Mouse (Mus musculus): Measurements from ENCODE around the gene Elmo1. TPM values are rescaled to one million over a fixed set of nuclear protein-coding genes. Genes with fewer than 3 reads are reported as not detected.

Gene Elmo1
- polyA plus RNA-seq, 1 experiment from 2014 or later = 43.2 TPM

GRCm38 (mm10) chr13:20217453-20218090 is 127.2 kb downstream of the Elmo1 start:
- no peak for ATAC-seq
- H3K27ac ChIP-seq (ENCODE audit: low read length) = no peak overlapping the region
- no peak overlapping the region for H3K4me2 ChIP-seq (ENCODE audit: low read length)
- no peak overlapping the region for H3K9ac ChIP-seq (ENCODE audit: low read depth, low read length)
- no peaks in the 10 kb centered on the region for H3K4me1 ChIP-seq (ENCODE audit: control insufficient read depth, insufficient read depth, low read length)
- no peak overlapping the region for H3K4me3 ChIP-seq (ENCODE audit: low read depth, low read length)
- H3K9me3 ChIP-seq (replicated peaks; ENCODE audit: control insufficient read depth, low read length, poor library complexity, severe bottlenecking) = no peaks in the 10 kb centered on the region
- no peaks in the 10 kb centered on the region for H3K27me3 ChIP-seq (ENCODE audit: control insufficient read depth, insufficient read depth, low read depth, low read length)
- no peaks in the 10 kb centered on the region for H3K36me3 ChIP-seq (ENCODE audit: control insufficient read depth, insufficient read depth, low read length)
- WGBS = 74% methylated on average over 4 of the region's 4 CpGs

- WGBS = 72% methylated on average over 4 of the region's 4 CpGs
- no peak overlapping the region for H3K4me3 ChIP-seq (ENCODE audit: low read depth, low read length)
- no peaks in the 10 kb centered on the region for H3K4me1 ChIP-seq (ENCODE audit: control insufficient read depth, insufficient read depth, low read length)
- ATAC-seq = no peak
- no peaks in the 10 kb centered on the region for H3K27me3 ChIP-seq (ENCODE audit: control insufficient read depth, insufficient read depth, low read depth, low read length)
- no peak overlapping the region for H3K27ac ChIP-seq (ENCODE audit: low read length)
- no peaks in the 10 kb centered on the region for H3K9me3 ChIP-seq (replicated peaks; ENCODE audit: control insufficient read depth, low read length, poor library complexity, severe bottlenecking)
- no peak overlapping the region for H3K4me2 ChIP-seq (ENCODE audit: low read length)
- no peak overlapping the region for H3K9ac ChIP-seq (ENCODE audit: low read depth, low read length)
- no peaks in the 10 kb centered on the region for H3K36me3 ChIP-seq (ENCODE audit: control insufficient read depth, insufficient read depth, low read length)
These were observed 127.7 kb downstream of the Elmo1 start for GRCm38 (mm10) chr13:20218126-20218525.

GRCm38 (mm10) chr13:20220414-20220813 is 130.0 kb downstream of the Elmo1 start:
- Histone ChIP-seq H3K4me3 (ENCODE audit: low read depth, low read length) (no peak overlapping the region), H3K4me2 (ENCODE audit: low read length) (no peak overlapping the region), H3K27ac (ENCODE audit: low read length) (no peak overlapping the region), H3K9ac (ENCODE audit: low read depth, low read length) (no peak overlapping the region), H3K9me3 (replicated peaks; ENCODE audit: control insufficient read depth, low read length, poor library complexity, severe bottlenecking) (no peaks in the 10 kb centered on the region), H3K27me3 (ENCODE audit: control insufficient read depth, insufficient read depth, low read depth, low read length) (no peaks in the 10 kb centered on the region), H3K4me1 (ENCODE audit: control insufficient read depth, insufficient read depth, low read length) (no peaks in the 10 kb centered on the region), H3K36me3 (ENCODE audit: control insufficient read depth, insufficient read depth, low read length) (no peaks in the 10 kb centered on the region)
- no peak for ATAC-seq

GRCm38 (mm10) chr13:20227923-20228705 is 137.7 kb downstream of the Elmo1 start:
- no peak overlapping the region for H3K4me2 ChIP-seq (ENCODE audit: low read length)
- no peaks in the 10 kb centered on the region for H3K4me1 ChIP-seq (ENCODE audit: control insufficient read depth, insufficient read depth, low read length)
- WGBS = 51% methylated on average over 11 of the region's 11 CpGs
- H3K4me3 ChIP-seq (ENCODE audit: low read depth, low read length) = no peak overlapping the region
- no peak overlapping the region for H3K9ac ChIP-seq (ENCODE audit: low read depth, low read length)
- no peaks in the 10 kb centered on the region for H3K9me3 ChIP-seq (replicated peaks; ENCODE audit: control insufficient read depth, low read length, poor library complexity, severe bottlenecking)
- no peaks in the 10 kb centered on the region for H3K36me3 ChIP-seq (ENCODE audit: control insufficient read depth, insufficient read depth, low read length)
- H3K27me3 ChIP-seq (ENCODE audit: control insufficient read depth, insufficient read depth, low read depth, low read length) = no peaks in the 10 kb centered on the region
- ATAC-seq = peak; percentile 62; the same call in 1 of the 2 replicates
- no peak overlapping the region for H3K27ac ChIP-seq (ENCODE audit: low read length)

GRCm38 (mm10) chr13:20231837-20232728 is 141.7 kb downstream of the Elmo1 start:
- H3K27me3 ChIP-seq (ENCODE audit: control insufficient read depth, insufficient read depth, low read depth, low read length) = no peaks in the 10 kb centered on the region
- no peaks in the 10 kb centered on the region for H3K4me1 ChIP-seq (ENCODE audit: control insufficient read depth, insufficient read depth, low read length)
- H3K27ac ChIP-seq (ENCODE audit: low read length) = no peak overlapping the region
- ATAC-seq = no peak
- H3K4me3 ChIP-seq (ENCODE audit: low read depth, low read length) = no peak overlapping the region
- H3K9ac ChIP-seq (ENCODE audit: low read depth, low read length) = no peak overlapping the region
- no peaks in the 10 kb centered on the region for H3K36me3 ChIP-seq (ENCODE audit: control insufficient read depth, insufficient read depth, low read length)
- WGBS = 59% methylated on average over 11 of the region's 11 CpGs
- H3K9me3 ChIP-seq (replicated peaks; ENCODE audit: control insufficient read depth, low read length, poor library complexity, severe bottlenecking) = no peaks in the 10 kb centered on the region
- no peak overlapping the region for H3K4me2 ChIP-seq (ENCODE audit: low read length)

GRCm38 (mm10) chr13:20233707-20234106 is 143.3 kb downstream of the Elmo1 start:
- H3K4me1 ChIP-seq (ENCODE audit: control insufficient read depth, insufficient read depth, low read length) = no peaks in the 10 kb centered on the region
- H3K4me2 ChIP-seq (ENCODE audit: low read length) = no peak overlapping the region
- no peak overlapping the region for H3K27ac ChIP-seq (ENCODE audit: low read length)
- no peaks in the 10 kb centered on the region for H3K36me3 ChIP-seq (ENCODE audit: control insufficient read depth, insufficient read depth, low read length)
- no peaks in the 10 kb centered on the region for H3K9me3 ChIP-seq (replicated peaks; ENCODE audit: control insufficient read depth, low read length, poor library complexity, severe bottlenecking)
- H3K27me3 ChIP-seq (ENCODE audit: control insufficient read depth, insufficient read depth, low read depth, low read length) = no peaks in the 10 kb centered on the region
- ATAC-seq = no peak
- WGBS = 90% methylated on average over 7 of the region's 7 CpGs
- H3K4me3 ChIP-seq (ENCODE audit: low read depth, low read length) = no peak overlapping the region
- H3K9ac ChIP-seq (ENCODE audit: low read depth, low read length) = no peak overlapping the region

GRCm38 (mm10) chr13:20237615-20238014 is 147.2 kb downstream of the Elmo1 start:
- no peak overlapping the region for H3K9ac ChIP-seq (ENCODE audit: low read depth, low read length)
- WGBS = 79% methylated on average over 5 of the region's 5 CpGs
- H3K27me3 ChIP-seq (ENCODE audit: control insufficient read depth, insufficient read depth, low read depth, low read length) = no peaks in the 10 kb centered on the region
- H3K9me3 ChIP-seq (replicated peaks; ENCODE audit: control insufficient read depth, low read length, poor library complexity, severe bottlenecking) = no peaks in the 10 kb centered on the region
- no peak overlapping the region for H3K27ac ChIP-seq (ENCODE audit: low read length)
- H3K4me3 ChIP-seq (ENCODE audit: low read depth, low read length) = no peak overlapping the region
- no peaks in the 10 kb centered on the region for H3K4me1 ChIP-seq (ENCODE audit: control insufficient read depth, insufficient read depth, low read length)
- H3K36me3 ChIP-seq (ENCODE audit: control insufficient read depth, insufficient read depth, low read length) = no peaks in the 10 kb centered on the region
- no peak overlapping the region for H3K4me2 ChIP-seq (ENCODE audit: low read length)
- no peak for ATAC-seq

GRCm38 (mm10) chr13:20238146-20238545 is 147.8 kb downstream of the Elmo1 start:
- no peak overlapping the region for H3K4me2 ChIP-seq (ENCODE audit: low read length)
- no peaks in the 10 kb centered on the region for H3K4me1 ChIP-seq (ENCODE audit: control insufficient read depth, insufficient read depth, low read length)
- 74% methylated on average over 3 of the region's 3 CpGs for WGBS
- H3K27ac ChIP-seq (ENCODE audit: low read length) = no peak overlapping the region
- H3K36me3 ChIP-seq (ENCODE audit: control insufficient read depth, insufficient read depth, low read length) = no peaks in the 10 kb centered on the region
- no peak overlapping the region for H3K4me3 ChIP-seq (ENCODE audit: low read depth, low read length)
- H3K9ac ChIP-seq (ENCODE audit: low read depth, low read length) = no peak overlapping the region
- no peaks in the 10 kb centered on the region for H3K9me3 ChIP-seq (replicated peaks; ENCODE audit: control insufficient read depth, low read length, poor library complexity, severe bottlenecking)
- ATAC-seq = no peak
- no peaks in the 10 kb centered on the region for H3K27me3 ChIP-seq (ENCODE audit: control insufficient read depth, insufficient read depth, low read depth, low read length)

All from midbrain, embryonic 16.5 days (tissue).